Mouse (Mus musculus): ENCODE measurements around the gene Ergic3.

Gene Ergic3

DNA sequence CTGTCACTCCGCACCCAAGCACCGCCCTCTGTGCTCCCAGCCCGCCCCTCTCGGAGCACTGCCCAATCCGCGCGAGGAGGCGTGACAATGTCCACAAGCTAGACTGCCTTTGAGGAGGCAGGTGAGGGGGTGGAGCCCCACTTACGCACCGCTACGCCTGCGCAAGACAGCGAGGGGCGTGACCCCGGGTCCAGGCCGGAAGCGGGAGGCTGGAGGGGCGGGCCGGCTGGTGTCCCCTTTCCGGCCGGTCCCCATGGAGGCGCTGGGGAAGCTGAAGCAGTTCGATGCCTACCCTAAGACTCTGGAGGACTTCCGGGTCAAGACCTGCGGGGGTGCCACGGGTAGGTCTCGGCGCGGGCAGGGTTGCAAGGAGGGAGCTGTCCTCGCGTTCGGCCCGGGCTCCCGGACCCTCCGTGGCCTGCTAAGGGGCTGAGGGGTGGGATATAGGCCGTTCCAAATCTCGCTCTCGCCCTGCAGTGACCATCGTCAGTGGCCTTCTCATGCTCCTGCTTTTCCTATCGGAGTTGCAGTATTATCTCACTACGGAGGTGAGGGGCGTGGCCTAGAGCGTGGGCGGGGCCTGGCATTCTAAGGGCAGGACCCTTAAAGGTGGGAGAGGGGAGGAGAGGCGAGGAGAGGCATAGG lies at the start of gene Ergic3, which contains the start of gene 6430550D23Rik:
Gene Ergic3, plus strand, starts transcription at position 158 of the 645 bp plus-strand sequence.
Gene 6430550D23Rik, minus strand, starts transcription at position 90 of the 645 bp plus-strand sequence.
- DNase-seq (ENCODE audit: low spot score): peak; percentile 99

DNA sequence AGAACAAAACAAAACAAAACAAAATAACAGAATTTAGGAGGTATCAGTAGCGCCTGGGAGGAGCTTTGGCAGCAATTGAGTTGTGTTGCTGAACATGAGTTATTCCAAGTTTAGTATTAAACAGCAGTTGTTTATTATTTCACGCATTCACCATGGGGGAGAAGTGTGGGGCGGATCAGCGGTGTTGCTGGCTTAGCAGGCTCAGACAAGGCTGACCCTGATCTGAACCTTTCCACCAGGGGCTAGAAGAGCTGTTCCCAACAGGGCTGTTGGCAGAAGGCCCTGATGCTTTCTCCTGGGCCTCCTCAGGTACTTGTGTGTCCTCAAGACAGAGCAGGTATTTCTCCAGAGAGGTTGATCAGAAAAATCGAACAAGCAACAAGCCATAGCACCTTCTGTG lies 47.9 kb upstream of the Ergic3 start:
- DNase-seq (ENCODE audit: low spot score): no peak

DNA sequence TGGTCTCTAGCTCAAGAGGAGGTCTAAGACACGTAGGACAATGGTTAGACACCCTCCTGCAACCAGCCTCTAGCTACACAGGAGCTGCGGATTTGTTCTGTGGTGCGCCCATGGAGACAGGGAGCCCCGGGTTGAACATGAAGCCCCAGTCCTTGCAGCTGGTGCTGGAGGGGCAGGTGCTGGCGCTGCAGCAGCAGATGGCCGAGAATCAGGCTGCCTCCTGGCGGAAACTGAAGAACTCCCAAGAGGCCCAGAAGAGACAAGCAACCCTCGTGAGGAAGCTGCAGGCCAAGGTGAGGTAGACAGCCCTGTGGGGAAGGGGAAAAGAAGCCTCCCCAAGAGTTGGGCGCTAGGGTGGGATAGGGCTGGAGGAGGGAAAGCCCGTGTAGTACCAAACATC lies 46.0 kb upstream of the Ergic3 start:
- DNase-seq (ENCODE audit: low spot score): no peak

DNA sequence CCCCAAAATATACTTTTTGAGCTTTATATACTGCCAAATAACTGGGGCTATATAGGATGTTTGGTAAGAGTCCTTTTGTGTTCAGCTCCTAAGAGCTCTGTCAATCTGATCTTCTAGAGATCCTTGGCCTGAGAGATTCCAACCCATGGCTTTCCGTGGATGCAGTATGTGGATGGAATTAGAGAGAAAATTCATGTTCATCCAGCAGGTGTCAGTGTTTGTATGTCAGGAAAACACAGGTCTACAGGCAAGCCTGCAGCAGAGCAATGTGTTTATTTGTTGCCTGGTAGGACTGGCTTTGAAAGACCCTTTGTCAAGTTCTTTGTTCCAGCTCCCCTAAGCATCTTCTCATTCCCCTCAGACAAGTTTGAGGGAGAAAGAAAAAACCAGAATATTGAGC lies 44.9 kb upstream of the Ergic3 start:
- DNase-seq (ENCODE audit: low spot score): no peak

DNA sequence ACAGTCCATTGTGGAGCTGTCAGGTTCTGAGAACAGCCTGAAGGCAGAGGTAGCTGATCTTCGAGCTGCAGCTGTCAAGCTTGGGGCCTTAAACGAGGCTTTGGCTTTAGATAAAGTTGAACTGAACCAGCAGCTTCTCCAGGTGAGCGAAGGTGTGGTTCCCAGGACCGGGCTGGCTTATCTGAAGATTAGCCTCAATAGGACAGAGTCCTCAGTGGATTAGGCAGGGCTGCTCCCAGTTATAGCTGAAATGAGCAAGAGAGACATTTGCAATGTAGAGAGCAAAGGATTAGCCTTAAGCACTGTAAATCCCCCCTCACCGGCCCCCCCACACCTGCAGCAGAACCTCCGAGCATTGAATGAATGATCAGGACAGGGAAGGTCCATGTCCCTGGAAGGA lies 34.5 kb upstream of the Ergic3 start:
- DNase-seq (ENCODE audit: low spot score): no peak

DNA sequence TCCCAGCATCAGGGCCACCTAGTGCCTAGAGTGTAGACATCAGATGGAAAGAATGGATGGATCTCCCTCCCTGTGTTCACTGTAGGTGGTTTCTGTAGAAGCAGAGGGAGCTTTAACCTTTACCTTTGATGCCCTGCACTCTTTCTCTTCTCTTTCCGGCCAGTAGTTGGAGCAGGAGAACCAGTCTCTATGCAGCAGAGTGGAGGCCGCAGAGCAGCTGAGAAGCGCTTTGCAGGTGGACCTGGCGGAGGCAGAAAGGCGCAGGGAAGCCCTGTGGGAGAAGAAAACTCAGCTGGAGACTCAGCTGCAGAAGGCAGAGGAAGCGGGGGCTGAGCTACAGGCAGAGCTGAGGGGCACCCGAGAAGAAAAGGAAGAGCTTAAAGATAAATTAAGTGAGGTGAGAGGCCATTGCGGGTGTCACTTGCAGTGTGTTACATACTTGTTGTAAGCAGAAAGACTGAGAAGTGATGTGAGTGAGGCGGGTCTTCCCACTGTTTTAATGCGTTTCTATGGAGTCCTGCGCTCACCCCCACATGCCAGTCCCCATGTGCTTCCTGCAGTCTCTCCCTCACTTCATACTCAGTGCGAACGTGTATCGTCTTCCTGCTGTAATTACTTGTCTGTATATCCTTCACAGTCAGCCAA lies 33.6 kb upstream of the Ergic3 start:
- no peak for DNase-seq (ENCODE audit: low spot score)

DNA sequence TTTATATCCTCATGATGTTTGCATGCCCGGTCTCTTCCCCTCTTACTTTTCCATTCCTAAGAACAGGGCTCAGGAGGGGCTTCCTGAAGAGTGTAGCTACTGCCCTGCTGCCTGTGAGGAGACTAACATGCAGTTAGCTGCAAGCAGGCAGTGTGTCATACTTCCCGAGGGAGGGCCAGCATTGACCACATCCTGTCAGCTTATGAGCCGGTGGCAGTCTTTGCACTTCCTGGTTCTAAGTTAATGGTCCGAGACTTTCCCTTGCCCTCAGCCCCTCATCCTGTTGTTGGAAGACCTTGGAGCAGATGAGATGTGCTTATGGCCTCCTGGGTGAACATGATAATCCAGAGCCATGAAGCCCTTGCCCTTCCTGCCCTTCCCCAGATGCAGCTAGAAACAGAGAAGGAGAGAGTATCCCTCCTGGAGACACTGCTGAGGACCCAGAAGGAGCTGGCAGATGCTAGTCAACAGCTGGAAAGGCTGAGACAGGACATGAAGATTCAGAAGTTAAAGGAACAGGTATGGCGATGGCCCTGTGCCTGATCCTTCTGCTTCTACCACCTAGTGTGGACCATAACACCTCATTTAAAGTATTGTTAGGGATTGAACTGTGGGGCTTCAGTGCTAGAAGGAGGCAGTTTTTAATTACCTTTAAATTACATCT lies 28.4 kb upstream of the Ergic3 start:
- no peak for DNase-seq (ENCODE audit: low spot score)

DNA sequence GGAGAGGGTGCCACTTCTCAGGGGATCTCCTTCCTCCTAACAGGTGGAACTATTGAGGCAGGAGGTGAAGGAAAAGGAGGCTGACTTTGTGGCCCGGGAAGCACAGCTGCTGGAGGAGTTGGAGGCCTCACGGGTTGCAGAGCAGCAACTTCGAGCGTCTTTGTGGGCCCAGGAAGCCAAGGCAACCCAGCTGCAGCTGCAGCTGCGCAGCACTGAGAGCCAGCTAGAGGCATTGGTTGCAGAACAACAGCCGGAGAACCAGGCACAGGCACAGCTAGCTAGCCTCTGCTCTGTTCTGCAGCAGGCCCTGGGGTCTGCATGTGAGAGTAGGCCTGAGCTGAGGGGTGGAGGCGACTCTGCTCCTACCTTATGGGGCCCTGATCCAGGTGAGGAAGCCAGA lies 22.1 kb upstream of the Ergic3 start:
- no peak for DNase-seq (ENCODE audit: low spot score)

DNA sequence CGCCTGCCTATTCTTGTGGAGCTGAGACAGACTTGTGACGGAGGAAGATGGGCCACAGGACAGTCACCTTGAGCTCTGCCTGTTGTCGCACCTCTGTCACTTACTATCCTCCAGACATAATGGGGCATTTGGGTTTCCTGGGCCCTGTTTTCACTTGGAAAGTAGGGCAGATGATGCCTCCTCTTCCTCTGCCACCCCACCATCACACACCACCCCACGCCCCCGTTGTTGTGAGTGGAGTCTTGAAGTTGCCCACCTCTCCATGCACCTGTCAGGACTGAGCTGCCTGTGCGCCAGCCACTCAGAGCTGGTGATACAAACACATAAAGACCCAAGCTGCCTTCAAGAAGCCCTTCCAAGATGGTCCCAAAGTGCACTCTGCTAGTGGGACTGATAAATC lies 20.7 kb upstream of the Ergic3 start:
- no peak for DNase-seq (ENCODE audit: low spot score)

DNA sequence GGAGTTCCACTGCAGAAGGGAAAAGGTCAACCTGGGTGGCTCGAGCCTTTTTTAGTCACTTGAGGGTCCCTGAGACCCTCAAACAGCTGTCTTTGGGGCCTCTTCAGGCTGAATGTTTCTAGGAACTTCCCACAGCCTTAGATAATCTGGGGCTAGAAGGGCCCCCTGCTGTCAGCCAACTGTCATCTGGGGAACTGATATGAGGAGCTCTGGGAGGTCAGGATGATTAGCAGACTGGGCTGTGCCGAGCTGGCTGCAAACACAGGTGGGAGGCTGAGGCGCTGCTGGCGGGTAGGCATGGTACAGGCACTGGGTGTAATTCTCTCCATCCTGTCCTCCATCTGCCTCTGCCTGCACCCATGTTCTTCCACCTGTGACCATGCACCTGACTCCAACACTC lies 18.8 kb upstream of the Ergic3 start:
- DNase-seq (ENCODE audit: low spot score): no peak

DNA sequence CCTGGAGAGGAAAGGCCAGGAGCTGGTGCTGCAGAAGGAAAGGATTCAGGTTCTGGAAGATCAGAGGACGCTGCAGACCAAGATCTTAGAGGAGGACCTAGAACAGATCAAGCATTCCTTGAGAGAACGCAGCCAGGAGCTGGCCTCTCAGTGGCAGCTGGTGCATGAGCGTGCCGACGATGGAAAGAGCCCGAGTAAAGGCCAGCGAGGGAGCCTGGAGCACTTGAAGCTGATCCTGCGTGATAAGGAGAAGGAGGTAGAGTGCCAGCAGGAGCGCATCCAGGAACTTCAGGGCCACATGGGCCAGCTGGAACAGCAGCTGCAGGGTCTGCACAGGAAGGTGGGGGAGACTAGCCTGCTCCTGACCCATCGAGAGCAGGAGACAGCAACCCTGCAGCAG lies 16.7 kb upstream of the Ergic3 start:
- DNase-seq (ENCODE audit: low spot score): peak; percentile 26

DNA sequence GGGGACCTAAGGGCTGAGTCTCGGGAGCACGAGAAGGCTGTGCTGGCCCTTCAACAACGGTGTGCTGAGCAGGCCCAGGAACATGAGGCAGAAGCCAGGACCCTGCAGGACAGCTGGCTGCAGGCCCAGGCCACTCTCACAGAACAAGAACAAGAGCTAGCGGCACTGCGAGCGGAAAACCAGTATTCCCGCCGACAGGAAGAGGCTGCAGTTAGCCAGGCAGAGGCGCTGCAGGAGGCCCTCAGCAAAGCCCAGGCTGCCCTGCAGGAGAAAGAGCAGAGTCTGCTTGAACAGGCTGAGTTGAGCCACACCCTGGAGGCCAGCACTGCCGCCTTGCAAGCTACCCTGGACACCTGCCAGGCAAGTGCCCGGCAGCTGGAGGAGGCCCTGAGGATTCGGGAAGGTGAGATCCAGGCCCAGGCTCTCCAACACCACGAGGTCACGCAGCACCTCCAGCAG lies 16.0 kb upstream of the Ergic3 start:
- DNase-seq (ENCODE audit: low spot score): peak; percentile 53

DNA sequence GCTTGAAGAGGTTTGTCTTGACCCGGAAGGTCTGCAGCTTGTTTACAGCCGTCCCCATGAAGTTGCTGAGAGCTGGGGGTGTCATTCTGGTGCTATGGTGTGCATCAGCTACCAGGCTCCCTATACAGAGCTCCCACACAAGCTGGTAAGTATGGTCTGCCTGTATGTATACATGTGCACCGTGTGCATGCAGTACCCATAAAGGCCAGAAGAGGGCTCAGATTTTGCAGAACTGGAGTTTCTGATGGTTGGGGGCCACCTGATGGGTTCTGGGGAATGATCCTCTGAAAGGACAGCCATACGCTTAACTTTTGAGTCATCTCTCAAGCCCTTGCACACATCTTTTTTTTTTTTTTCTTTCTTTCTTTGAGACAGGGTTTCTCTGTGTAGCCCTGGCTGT lies 2.5 kb upstream of the Ergic3 start:
- no peak for DNase-seq (ENCODE audit: low spot score)

DNA sequence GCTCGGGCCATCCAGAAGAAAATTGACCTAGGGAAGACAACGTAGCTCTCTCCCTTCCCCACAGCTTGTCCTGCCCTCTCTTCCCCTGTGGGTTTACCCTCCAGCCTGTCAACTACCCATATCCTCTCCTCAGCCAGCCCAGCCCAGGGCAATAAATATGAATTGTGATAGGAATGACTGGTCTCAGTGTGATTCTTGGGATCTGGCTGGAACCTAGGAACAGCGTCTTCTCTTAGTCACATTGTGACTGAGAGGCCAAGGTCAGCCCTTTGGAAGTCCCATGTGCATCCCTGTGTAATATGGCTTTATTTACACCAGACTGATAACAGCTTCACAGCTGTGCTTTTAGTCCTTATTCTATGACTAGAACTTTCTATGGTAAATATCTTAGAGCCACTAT lies 10.3 kb downstream of the Ergic3 start:
- no peak for DNase-seq (ENCODE audit: low spot score)

DNA sequence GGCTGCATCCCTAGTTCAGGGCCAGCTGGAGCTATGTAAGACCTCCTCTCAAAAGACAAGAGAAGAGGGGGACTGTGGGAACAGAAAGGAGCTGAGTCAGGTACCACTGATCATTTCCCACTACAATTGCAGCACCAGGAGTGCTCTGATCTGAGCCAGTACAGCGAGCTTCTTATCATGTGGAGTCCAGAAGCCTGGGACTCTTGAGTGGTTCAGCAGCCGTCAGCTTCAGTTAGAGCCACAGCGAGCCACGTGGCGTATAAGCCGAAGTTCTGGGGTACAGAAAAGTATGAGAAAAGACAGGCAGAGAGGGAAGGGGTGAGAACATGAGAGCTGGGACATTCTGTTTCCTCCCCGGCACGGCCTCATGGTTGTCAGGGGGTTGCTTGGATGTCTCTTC lies 13.4 kb downstream of the Ergic3 start:
- no peak for DNase-seq (ENCODE audit: low spot score)

DNA sequence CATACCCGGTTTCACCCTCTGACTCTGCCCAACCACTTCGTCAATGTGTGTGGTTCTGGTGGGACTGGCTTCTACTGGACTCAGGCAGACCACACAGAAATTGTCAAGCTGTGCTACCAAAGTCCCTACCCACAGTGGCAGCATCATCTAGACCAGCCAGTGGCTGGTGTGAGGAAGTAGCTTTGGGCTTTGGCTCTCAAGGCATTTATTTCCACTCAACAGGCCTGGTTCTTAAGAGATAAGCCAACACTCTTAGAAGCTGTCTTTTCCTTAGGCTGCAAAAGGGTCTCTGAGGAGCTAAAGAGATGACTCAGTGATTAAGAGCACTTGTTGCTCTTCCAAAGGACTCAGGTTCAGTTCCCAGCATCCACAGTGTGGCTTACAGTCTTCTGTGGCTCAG lies 13.9 kb downstream of the Ergic3 start:
- DNase-seq (ENCODE audit: low spot score): no peak

DNA sequence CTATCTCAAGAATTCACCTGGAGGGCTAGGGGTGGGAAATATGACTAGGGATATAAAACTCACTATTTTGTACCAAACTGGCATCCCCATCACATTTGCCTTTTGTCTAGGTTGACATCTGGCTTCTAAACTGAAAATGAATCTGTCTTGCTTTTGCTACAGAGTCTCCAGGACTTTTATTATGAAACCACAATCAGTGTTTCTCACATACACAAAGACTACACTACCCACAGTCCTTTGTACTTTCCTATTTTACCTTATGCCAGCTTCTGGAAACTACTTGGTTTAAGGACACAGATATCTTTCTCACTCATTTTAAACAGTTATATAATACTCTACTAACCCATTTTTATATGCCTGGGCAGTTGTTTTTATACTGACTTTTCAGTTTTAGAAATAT lies 17.6 kb downstream of the Ergic3 start:
- no peak for DNase-seq (ENCODE audit: low spot score)

DNA sequence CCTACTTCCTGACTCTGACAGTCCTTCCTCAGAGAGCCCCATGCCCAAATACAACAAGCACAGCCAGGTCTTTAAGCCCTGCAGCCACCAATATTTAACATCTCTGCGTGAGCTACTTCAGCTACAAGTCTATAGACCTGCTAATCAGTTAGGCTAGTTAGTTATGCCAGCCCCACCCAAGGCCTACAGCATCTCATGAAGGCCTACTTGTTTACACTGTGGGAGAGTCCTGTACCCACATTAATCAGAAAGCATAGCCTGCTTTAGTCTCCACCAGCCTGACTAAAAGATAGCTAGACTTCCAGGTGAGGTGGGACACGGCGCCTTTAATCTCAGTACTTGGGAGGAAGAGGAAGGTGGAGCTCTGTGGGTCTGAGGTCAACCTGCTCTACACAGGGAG lies 31.5 kb downstream of the Ergic3 start:
- DNase-seq (ENCODE audit: low spot score): no peak

DNA sequence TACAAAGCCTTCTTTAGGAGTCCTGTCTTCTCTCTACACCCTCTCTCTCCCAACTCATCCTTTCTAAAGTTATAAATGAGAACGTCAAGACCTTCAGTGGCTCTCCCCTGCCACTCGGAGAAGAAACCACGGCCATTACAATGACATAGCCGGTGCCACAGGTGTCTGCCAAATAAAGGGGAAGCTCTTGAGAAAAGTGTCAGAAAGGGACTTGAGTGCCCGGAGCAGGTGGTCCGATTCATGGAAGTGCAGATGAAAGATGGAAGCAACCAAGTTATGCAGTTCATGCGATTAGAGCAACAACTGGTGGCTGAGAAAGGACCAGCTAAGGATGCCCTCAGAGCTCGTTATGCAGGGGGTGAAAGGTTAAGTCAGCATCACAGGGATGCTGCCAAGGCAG lies 35.1 kb downstream of the Ergic3 start:
- no peak for DNase-seq (ENCODE audit: low spot score)

DNA sequence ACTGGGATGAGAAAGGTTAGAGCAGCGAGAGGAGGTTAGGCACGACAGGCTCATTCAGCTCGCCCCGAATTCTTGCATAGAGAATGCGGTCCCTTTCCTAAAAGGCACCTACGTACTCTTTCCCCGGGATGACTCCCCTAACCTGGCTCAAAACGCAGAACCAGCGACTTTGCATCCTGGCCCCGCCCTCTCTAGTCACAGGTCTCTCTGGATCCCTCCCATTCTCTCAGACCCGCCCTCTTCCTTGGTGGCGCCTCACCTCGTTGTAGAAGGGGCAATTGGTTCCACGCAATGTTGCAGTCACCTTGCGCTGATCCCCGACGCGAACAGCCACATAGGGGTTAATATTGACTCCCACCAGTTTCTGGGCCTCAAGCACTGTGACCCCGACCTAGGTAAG lies 40.1 kb downstream of the Ergic3 start:
- no peak for DNase-seq (ENCODE audit: low spot score)

DNA sequence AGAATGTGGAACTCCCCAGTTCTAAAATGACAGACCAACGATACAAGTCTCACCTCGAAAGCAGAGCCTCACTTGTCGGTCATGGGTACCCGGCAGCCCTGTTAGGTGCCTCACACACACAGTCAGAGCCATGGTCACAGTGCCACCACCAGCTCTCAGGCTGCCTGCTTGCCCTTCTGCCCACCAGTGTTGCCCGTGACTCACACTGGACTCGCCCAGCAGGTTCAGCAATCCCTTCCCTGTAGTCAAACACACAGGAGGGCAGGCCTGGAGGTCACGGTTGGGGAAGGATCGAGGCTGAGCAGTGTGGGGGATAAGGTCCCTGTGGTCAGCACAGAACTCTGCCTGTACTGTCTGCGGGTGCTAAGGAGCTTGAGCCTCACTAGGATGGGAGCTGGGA lies 45.0 kb downstream of the Ergic3 start, which contains the start of gene Fer1l4:
Gene Fer1l4, minus strand, starts transcription at position 132 of the 400 bp plus-strand sequence.
- no peak for DNase-seq (ENCODE audit: low spot score)

DNA sequence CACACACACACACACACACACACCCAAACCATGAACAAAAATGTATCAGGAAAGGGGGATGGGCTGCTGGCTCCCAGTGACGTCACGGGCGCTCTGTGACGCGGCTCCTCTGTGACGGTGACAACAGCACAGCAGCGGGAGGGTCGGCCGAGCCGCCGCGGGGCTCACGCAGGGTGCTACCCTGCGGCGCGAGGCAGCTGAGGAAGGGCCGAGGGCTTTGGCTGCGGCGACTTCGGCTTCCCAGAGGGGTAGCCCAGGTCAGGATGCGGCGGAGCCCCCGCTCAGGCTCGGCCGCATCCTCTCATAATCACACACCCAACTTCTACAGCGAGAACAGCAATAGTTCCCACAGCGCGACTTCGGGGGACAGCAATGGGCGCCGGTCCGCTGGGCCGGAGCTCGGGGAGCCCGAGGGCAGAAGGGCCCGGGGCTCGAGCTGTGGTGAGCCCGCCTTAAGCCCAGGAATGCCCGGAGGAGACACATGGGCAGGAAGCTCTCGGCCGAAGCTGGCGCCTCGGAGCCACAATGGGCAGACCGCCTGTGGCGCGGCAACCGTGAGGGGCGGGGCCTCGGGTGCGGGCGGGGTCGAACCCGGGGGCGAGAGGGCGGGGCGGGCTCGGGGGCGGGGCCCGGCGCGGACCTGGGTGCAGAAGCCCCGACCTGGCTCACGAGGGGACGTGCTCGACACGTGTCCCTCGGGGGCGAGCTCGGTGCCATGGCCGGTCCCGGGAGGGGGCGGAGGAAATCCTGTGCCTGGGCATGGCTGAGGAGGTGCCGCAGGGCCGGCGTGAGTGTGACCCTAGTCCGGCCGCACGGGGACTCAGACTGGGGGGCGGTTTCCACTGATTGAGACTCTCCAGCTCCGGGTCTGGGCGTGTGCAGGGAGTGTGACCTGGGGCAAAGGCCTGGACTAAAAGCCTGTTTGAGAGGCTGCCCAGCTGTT lies 57.5 kb downstream of the Ergic3 start, which contains the start of gene Spag4:
Gene Spag4, plus strand, starts transcription at position 77 of the 943 bp plus-strand sequence.
- DNase-seq (ENCODE audit: low spot score): peak; percentile 83

All from ovary, postnatal 36 days (tissue).